Mouse (Mus musculus) embryonic stem cell, embryonic (primary cell): ENCODE measurements around the gene Tmem217.
"Not testable (repeated sequence)": the region's sequence is repeated elsewhere in the genome, so short reads cannot be mapped to it uniquely, and the experiment has no call there.

ENCODE experiments used
- CTCF ChIA-PET, 4 experiments: fragments of 300-600 bp in 2 of 4; fragments of 350-600 bp in 2 of 4; sonication (Branson Sonifier 250); formaldehyde crosslinking; loops; one replicate each; lab custom pipeline; 2022; ENCODE audit warnings: inconsistent platforms in 2 of 4; lab: Charles Lee
- POLR2A ChIA-PET, 4 experiments: fragments of 300-600 bp in 2 of 4; fragments of 350-600 bp in 2 of 4; sonication (Branson Sonifier 250); formaldehyde crosslinking; loops; one replicate each; lab custom pipeline; 2022; ENCODE audit warnings: antibody characterized with exemption in 4 of 4, inconsistent platforms in 1 of 4; lab: Charles Lee

Gene Tmem217

GRCm38 (mm10) chr17:29500243-29500740 lies 51.9 kb downstream of the Tmem217 start:
- POLR2A ChIA-PET: interaction anchor here in 3 of 4 experiments (0.5 to 2.5 kb wide), 29 partner anchors 9 to 1148 kb away, joined by 3 to 15 read pairs (median 4); partner anchors contain the start of gene Pim1 (in 2 of the 3)
- CTCF ChIA-PET: interaction anchor here (0.5 to 1.9 kb wide), 16 partner anchors 10 to 1024 kb away, joined by 3 to 16 read pairs (median 4); partner anchors contain the start of gene Tbc1d22b (in 1 of the 4)

DNA sequence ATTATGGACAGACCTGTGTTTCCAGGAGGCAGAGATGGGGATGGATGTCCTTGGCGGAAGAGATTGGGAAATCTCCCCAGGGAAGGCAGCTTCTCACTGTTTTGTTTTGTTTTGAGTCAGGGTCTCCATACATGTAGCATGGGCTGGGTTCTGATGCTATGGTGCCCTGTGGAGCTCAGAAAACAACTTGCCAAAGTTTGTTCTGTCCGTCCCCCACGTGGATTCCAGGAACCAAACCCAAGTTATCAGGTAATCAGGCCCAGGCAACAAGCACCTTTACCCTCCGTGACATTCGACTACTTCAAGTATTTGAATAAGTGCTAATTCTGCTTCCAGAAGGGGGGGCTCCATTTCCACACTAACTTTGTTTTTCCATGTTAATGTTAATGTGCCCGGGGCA lies 52.7 kb downstream of the Tmem217 start:
- ChIA-PET CTCF (interaction anchor here in 2 of 4 experiments (1.0 to 1.9 kb wide), 5 partner anchors 10 to 128 kb away, joined by 3 to 7 read pairs (median 3); no protein-coding TSS in a partner anchor), POLR2A (interaction anchor here in 3 of 4 experiments (0.5 to 2.5 kb wide), 20 partner anchors 8 to 281 kb away, joined by 3 to 15 read pairs (median 4); partner anchors contain the start of gene Pim1 (in 2 of the 3))

DNA sequence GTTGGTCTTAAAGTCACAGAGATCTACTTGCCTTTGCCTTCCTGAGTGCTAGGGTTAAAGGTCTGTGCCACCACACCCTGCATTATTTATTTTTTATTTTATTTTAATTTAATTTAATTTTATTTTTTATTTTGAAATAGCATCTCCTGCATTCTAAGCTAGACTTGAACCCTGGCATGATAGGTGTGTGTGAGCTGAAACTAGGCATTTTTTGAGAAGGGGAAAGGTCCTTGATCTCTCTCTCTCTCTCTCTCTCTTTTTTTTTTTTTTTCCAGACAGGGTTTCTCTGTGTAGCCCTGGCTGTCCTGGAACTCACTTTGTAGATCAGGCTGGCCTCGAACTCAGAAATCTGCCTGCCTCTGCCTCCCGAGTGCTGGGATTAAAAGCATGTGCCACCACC lies 53.2 kb downstream of the Tmem217 start:
- POLR2A ChIA-PET: interaction anchor here in 3 of 4 experiments (0.5 to 2.5 kb wide), 11 partner anchors 7 to 281 kb away, joined by 3 to 15 read pairs (median 3); partner anchors contain the start of gene Pim1 (in 2 of the 3)
- CTCF ChIA-PET: interaction anchor here in 3 of 4 experiments (0.6 to 1.9 kb wide), 4 partner anchors 20 to 432 kb away, joined by 3 to 5 read pairs (median 4); no protein-coding TSS in a partner anchor

DNA sequence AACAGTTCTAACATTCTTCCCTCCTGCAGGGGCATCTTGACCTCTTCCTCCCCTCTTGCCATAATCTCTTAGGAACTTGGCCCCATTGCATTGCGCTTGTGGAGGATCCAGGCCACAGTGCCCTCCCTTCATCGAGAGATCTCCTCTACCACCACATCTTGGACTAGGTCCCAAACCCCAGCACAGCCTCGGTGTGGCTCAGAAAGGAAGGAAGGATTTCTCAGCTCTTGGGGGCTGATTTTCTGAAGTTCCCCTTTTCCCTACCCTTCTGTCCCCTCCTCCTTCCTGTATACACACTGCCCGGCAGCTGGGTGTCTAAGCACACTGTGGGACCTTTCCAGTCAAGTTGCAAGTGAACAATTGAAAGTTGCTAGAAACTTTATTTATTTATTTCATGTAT lies 54.2 kb downstream of the Tmem217 start:
- ChIA-PET POLR2A (interaction anchor here in 1 of 4 experiments (0.7 to 1.1 kb wide), 2 partner anchors 70 to 210 kb away, joined by 3 to 4 read pairs; no protein-coding TSS in a partner anchor), CTCF (no interaction called here)

DNA sequence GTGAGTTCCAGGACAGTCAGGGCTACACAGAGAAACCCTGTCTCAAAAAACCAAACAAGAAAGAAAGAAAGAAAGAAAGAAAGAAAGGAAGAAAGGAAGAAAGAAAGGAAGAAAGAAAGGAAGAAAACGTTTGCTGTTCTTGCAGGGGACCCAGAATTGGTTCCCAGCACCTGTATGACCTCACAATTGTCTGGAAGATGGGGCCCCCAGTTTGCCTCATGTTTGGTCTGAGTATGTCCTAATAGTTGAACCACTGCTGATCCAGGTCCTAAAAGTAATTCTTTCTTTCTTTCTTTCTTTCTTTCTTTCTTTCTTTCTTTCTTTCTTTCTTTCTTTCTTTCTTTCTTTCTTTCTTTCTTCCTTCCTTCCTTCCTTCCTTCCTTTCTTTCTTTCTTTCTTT lies 54.7 kb downstream of the Tmem217 start:
- POLR2A ChIA-PET: interaction anchor here in 2 of 4 experiments (1.1 to 1.5 kb wide), 2 partner anchors 22 to 69 kb away, joined by 4 to 6 read pairs; no protein-coding TSS in a partner anchor
- CTCF ChIA-PET: not testable (repeated sequence)

GRCm38 (mm10) chr17:29497071-29497354 lies 55.2 kb downstream of the Tmem217 start:
- POLR2A ChIA-PET: interaction anchor here in 2 of 4 experiments (0.8 to 1.5 kb wide), 9 partner anchors 22 to 121 kb away, joined by 3 to 6 read pairs (median 3); no protein-coding TSS in a partner anchor
- CTCF ChIA-PET: no interaction called here

DNA sequence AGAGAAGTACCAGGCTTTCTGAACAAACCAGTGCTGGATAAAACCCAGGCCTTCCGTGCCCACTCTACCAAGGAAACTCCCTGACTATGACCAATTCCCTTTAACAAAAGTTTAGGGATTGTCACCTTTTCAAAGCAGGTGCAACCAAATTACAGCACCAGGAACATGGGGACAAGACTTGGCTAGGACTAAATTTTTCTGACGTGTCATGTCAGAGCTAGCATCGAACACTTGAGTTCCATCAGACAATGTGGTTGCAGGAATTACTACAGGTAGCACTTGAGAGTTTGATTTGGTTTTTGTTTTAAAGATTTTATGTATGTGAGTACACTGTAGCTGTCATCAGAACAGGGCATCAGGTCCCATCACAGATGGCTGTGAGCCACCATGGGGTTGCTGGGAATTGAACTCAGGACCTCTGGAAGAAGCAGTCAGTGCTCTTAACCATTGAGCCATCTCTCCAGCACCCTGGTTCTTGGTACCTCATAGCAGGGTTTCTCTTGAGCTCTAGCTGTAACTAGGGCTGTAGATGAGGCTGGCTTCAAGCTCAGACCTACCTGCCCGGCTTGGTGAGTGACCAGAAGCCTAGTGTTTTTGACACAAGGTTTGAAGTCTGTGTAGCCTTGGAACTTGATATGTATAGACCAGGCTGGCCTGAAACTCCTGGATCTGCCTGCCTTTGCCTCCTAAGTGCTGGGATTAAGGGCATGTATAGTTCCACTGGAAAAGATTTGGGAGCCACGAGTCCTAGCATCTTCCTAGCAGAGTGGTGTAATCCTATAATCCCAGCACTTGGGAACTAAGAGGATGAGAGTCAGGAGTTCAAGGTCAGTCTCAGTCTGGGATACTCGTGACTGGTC lies 55.7 kb downstream of the Tmem217 start:
- ChIA-PET CTCF (no interaction called here), POLR2A (interaction anchor here in 3 of 4 experiments (0.7 to 1.5 kb wide), 13 partner anchors 20 to 120 kb away, joined by 3 to 6 read pairs (median 3); no protein-coding TSS in a partner anchor)

GRCm38 (mm10) chr17:29494732-29495076 lies 57.5 kb downstream of the Tmem217 start:
- CTCF ChIA-PET: interaction anchor here in 2 of 4 experiments (0.5 to 1.8 kb wide), 5 partner anchors 12 to 248 kb away, joined by 3 to 5 read pairs (median 3); no protein-coding TSS in a partner anchor
- POLR2A ChIA-PET: interaction anchor here in 3 of 4 experiments (0.5 to 6.9 kb wide), 23 partner anchors 9 to 449 kb away, joined by 3 to 188 read pairs (median 5); no protein-coding TSS in a partner anchor

DNA sequence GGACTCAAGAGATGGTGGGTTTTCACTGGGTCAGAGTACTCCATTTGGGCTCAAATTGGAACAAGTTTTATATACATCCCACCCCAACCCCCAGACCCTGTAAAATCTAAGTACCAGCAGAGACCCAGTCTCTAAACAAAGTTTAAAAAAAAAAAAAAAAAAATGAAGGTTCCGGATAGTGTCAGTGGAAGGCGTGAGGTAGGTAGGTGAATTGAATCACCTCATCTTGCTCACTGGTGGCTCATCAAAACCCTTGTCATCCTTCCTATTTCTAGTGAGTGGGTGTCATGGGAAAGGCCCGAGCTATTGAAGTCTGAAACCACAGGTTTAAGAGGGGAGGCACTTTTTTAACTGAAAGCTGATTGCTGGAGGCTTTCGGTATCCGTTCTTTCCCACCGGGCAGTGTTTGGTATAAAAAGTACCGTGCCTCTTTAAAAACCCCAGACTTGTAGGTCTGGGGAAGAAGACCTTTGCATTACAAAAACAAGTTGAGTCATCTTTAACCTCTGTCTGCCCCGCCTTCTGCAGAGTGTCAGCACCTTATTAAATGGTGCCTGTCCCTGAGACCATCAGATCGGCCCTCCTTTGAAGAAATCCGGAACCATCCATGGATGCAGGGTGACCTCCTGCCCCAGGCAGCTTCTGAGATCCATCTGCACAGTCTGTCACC lies 58.0 kb downstream of the Tmem217 start:
- ChIA-PET CTCF (interaction anchor here in 3 of 4 experiments (0.5 to 1.8 kb wide), 10 partner anchors 11 to 247 kb away, joined by 3 to 5 read pairs (median 3); no protein-coding TSS in a partner anchor), POLR2A (interaction anchor here in 3 of 4 experiments (0.5 to 6.9 kb wide), 30 partner anchors 9 to 448 kb away, joined by 3 to 188 read pairs (median 4); no protein-coding TSS in a partner anchor)

GRCm38 (mm10) chr17:29493461-29493980 lies 58.7 kb downstream of the Tmem217 start:
- ChIA-PET CTCF (interaction anchor here (0.5 to 1.8 kb wide), 12 partner anchors 11 to 109 kb away, joined by 3 to 5 read pairs (median 3); no protein-coding TSS in a partner anchor), POLR2A (interaction anchor here in 3 of 4 experiments (0.6 to 6.9 kb wide), 41 partner anchors 8 to 1476 kb away, joined by 3 to 188 read pairs (median 4); partner anchors contain the start of gene Mtch1 (in 1 of the 3))

DNA sequence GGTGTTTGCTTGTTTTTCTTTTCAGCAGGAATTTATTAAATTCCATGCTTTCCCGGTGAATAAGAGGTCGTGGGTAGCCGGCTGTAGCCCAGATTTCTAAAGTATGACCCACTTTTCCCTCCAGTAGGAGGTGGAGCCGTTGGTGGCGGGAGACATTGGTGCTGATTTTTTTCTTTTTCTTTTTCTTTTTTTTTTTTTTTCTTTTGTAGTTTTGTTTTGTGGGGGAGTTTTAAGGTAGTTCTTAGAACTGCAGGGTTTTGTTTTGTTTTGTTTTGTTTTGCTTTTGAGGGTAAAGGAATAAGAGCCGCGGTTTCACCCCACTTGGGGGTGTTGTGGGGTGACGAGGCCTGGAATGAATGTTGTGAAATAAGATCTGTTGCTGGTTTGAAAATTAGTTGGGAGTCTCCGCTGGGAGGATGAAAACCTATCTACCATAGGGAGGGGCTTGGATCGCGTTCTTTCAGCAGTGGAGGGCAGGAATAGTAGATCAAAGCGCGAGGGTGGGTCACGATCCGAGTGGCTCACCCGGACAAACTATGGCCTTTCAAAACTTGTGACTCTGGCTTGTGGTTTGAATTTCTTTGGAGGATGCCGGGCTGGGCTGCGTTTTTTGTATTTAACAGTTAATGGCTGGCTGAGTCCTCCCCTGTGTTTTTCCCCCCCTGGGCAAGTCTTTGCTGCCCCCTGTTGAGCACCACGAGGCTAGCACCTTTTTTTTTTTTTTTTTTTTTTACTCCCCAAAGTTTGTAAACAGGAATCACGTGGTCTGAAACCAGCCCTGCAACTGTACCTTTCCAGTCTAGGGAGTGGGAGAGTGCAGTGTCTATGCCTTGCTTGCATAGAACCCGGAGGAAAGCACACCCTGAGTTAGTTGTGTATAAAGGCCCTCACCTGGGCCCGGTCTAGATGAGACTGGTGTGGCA lies 59.7 kb downstream of the Tmem217 start:
- ChIA-PET POLR2A (interaction anchor here (0.6 to 6.9 kb wide), 75 partner anchors 7 to 436 kb away, joined by 3 to 188 read pairs (median 5); partner anchors contain the start of gene Mtch1 (in 2 of the 4)), CTCF (interaction anchor here (0.6 to 1.8 kb wide), 27 partner anchors 10 to 1359 kb away, joined by 3 to 9 read pairs (median 4); no protein-coding TSS in a partner anchor)

DNA sequence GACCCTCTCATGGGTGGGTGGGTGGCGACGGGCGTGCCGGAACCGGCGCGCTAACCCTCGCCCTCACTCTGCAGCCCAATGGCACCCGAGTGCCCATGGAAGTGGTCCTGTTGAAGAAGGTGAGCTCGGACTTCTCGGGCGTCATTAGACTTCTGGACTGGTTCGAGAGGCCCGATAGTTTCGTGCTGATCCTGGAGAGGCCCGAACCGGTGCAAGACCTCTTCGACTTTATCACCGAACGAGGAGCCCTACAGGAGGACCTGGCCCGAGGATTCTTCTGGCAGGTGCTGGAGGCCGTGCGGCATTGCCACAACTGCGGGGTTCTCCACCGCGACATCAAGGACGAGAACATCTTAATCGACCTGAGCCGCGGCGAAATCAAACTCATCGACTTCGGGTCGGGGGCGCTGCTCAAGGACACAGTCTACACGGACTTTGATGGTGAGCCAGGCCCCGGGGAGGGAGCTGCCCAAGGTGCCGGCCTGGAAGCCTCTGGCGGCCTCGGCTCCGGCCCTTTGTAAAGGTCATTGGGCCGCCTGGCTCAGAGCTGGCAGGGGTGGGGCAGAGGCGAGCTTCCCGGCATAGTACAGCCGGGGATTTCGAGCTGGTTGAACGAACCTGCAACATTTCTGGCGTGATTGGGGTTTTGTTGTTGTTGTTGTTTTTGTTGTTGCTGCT lies 60.5 kb downstream of the Tmem217 start:
- CTCF ChIA-PET: interaction anchor here (0.6 to 1.7 kb wide), 20 partner anchors 9 to 1358 kb away, joined by 3 to 9 read pairs (median 4); no protein-coding TSS in a partner anchor
- POLR2A ChIA-PET: interaction anchor here (0.6 to 6.9 kb wide), 56 partner anchors 8 to 435 kb away, joined by 3 to 188 read pairs (median 5); partner anchors contain the start of gene Mtch1 (in 1 of the 4)

DNA sequence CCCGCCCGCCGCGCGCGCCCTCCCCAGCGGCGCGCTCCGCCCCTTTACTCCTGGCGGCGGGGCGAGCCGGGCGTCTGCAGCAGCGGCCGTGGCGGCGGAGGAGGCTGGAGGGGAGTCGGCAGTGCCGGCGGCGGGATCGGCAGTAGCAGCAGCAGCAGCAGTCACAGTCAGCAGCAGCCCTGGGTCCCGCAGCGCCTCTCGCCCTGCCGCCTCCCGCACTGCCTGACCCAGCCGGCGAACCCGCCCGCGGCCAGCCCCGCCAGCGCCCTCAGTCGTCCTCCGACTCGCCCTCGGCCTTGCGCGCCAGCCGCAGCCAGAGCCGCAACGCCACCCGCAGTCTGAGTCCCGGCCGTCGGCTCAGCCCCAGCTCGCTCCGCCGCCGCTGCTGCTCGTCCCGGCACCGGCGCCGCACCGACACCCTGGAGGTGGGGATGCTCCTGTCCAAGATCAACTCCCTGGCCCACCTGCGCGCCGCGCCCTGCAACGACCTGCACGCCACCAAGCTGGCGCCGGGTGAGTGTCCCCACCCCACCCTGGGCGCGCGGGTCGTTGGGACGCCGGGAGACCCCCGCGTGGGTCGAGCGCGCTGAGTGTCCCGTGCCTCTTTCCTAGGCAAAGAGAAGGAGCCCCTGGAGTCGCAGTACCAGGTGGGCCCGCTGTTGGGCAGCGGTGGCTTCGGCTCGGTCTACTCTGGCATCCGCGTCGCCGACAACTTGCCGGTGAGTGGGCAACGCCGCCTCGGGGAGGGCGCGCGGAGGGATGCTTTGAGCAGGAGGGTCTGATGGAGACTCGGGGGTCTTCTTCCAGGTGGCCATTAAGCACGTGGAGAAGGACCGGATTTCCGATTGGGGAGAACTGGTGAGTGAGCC lies 61.2 kb downstream of the Tmem217 start, which contains the start of gene Pim1:
Pim1 (plus strand) TSS at position 41 of the 869 bp plus-strand sequence.
- CTCF ChIA-PET: interaction anchor here (0.7 to 1.7 kb wide), 19 partner anchors 8 to 188 kb away, joined by 3 to 9 read pairs (median 3); no protein-coding TSS in a partner anchor
- POLR2A ChIA-PET: interaction anchor here (0.6 to 6.9 kb wide), 97 partner anchors 8 to 868 kb away, joined by 3 to 188 read pairs (median 5); partner anchors contain the start of genes Mtch1 (in 2 of the 4) and Srsf3 (in 1 of the 4)

DNA sequence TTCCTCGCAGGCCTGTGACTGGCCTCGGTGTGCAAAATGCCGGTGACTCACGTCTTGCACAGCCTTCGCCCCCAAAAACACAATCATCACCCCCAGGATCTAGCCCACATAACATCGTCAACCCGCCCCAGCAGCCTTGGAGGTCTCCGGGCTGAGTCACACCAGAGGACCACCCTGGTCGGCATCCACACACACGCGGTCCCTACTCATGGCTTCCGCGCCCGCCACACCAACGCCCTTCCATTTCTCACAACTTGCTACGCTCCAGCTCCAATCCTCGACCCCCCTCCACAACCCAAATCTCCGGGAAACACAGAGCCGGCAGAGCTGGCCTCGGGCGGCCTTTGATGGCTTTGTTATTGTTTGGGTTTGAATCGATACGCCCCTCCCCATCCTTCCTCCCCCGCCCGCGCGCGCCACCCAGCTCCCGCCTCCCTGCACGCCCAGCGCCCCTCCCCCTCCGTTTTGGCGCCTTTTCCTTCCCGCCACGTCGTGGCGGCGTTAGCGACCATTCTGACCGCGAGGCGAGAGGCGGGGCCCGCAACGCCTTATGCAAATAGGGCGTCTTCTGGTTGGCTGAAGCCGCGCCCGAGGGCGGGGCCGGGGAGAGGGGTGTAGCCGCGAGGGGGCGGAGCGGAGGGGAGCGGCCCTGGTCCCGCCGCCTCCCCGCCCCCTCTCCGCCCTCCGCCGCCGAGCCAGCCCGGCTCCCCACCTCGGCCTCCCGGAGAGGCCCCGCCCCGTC lies 62.0 kb downstream of the Tmem217 start:
- CTCF ChIA-PET: interaction anchor here (0.6 to 1.5 kb wide), 16 partner anchors 8 to 720 kb away, joined by 3 to 5 read pairs (median 3); no protein-coding TSS in a partner anchor
- POLR2A ChIA-PET: interaction anchor here (0.5 to 6.9 kb wide), 93 partner anchors 7 to 1410 kb away, joined by 3 to 188 read pairs (median 5); partner anchors contain the start of genes Mtch1 (in 2 of the 4), Srsf3 (in 2 of the 4), Fgd2 (in 1 of the 4) and Stk38 (in 1 of the 4)
